Mouse (Mus musculus) kidney, postnatal 10 days (tissue): Measurements from ENCODE around the gene Ttc9c.

Source experiments
- DNase-seq: peaks from one replicate; pipeline ENCODE4 v3.0.0; 2021; ENCODE audit warnings: mixed read lengths

The Ttc9c gene

GRCm38 (mm10) chr19:8829660-8830059, 10.5 kb upstream of the Ttc9c start, which contains the start of gene AC129217.1:
TSS of gene AC129217.1 (plus strand) at chr19:8829773.
- DNase-seq = no peak

GRCm38 (mm10) chr19:8822696-8823095, 3.6 kb upstream of the Ttc9c start:
- DNase-seq = no peak

- DNase-seq = no peak
These were observed 2.0 kb upstream of the Ttc9c start for GRCm38 (mm10) chr19:8821146-8821545.

GRCm38 (mm10) chr19:8820424-8820956, 1.4 kb upstream of the Ttc9c start:
- DNase-seq = no peak

DNA sequence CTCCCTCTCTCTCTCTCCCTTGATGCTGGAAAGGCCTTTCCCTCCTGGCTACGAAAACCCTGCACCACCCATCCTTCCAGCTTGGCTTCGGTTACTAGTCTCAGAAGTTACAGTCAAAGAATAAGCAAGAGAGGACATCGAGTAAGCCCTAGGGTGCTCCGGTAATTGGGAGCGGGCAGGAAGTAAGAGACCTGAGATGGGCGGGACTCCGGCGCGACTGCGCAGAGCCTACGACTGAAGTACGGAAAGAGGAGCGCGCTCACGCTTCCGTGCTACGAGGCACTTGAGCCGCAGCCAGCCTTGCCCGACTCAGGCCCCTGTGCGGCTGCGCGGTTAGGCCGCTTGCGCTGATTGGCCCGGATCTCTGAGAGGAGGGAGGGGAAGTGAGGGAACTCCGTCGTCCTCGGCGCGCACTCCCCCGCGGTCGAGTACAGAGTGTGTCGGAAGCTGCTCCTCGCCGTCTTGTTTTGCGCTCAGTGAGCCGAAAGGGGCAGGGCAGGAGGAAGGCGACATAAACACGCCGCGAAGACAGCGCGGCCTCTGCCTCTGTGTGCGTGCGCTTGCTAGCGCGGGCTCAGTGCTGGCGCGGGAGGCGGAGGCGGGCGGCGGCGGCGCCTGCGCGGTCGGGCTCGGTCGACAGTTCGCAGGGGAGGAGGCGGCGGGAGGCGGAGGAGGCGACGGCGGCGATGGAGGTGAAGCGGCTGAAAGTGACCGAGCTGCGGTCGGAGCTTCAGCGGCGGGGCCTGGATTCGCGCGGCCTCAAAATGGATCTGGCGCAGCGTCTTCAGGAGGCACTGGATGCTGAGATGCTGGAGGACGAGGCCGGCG, 677 bp upstream of the Ttc9c start, which contains the start of gene Hnrnpul2:
Hnrnpul2 (plus strand) TSS at position 415 of the 828 bp plus-strand sequence.
- peak; percentile 99 for DNase-seq

DNA sequence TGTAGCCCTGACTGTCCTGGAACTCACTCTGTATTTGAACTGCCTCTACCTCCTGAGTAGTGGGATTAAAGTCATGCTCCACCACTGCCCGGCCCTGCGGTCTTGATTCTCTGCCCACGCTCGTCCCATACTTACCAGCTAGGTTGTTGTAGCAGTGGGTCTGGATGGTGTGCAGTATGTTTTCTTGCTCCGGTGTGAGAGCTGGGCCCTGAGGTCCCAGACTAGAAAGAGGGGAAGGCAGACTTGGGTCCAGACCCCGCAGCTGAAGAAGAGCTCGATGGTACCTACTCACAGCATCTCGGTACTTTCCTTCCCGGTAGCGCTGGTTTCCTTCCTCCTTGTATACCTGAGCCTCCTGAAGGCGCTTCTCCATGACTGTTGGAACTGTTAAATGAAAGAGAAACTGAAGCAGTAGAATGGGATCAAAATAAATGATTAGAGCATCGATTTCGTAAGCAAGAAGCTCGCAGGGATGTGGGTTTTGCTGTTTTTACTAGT, 783 bp downstream of the Ttc9c start:
- DNase-seq = no peak

- no peak for DNase-seq
These were observed 2.1 kb downstream of the Ttc9c start for GRCm38 (mm10) chr19:8817001-8817400.

GRCm38 (mm10) chr19:8815812-8816211, 3.3 kb downstream of the Ttc9c start:
- DNase-seq = peak; percentile 49

DNA sequence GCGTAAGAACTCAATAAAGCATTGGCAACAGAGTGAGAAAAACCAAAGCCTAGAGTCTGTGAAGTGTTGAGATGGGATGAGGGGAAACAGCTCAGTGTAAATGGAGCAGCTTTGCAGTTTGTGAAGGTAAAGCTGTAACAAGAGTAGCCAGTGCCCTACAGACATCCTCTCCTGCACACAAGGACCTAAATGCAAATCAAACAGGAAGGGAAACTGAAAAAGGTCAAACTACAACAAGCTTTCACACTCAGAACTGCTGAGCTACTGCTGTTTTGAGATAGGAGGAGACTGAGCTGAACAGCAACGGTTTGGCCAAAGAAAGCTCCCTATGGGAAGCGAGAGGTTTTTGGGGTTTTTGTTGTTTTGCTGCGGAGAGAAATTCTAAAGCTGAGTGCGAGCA, 12.3 kb downstream of the Ttc9c start:
- DNase-seq = no peak

DNA sequence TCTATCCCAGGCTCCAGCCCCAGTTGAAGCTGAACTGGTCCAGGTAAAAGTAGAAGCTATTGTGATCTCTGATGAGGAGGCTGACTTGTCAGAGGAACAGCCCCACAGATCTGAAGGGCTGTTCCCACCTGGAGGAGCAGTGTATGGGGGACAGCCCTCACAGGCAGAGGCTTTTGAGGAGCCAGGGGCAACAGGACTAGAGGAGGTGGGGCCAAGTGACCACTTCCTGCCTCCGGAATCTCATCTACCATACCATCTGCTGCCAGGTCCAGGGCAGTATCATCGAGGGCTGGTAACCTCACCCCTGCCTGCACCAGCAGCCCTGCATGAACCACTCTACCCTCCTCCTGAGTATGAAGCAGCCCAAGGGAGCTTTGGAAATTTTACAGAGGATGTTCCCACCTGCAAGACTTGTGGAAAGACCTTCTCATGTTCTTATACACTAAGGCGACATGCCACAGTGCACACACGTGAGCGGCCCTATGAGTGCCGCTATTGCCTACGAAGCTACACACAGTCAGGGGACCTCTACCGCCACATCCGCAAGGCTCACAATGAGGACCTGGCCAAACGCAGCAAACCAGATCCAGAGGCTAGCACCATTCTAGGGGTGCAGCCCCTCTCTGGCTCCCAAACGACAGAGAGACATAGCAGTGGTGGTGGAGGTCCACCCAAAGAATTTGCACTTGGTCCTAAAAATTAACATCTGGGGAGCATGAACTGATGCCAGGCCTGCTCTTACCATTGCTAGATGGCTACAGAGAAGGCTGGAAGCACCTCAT, 15.1 kb downstream of the Ttc9c start:
- DNase-seq = no peak

- DNase-seq = no peak
These were observed 15.8 kb downstream of the Ttc9c start for GRCm38 (mm10) chr19:8803204-8803780.

DNA sequence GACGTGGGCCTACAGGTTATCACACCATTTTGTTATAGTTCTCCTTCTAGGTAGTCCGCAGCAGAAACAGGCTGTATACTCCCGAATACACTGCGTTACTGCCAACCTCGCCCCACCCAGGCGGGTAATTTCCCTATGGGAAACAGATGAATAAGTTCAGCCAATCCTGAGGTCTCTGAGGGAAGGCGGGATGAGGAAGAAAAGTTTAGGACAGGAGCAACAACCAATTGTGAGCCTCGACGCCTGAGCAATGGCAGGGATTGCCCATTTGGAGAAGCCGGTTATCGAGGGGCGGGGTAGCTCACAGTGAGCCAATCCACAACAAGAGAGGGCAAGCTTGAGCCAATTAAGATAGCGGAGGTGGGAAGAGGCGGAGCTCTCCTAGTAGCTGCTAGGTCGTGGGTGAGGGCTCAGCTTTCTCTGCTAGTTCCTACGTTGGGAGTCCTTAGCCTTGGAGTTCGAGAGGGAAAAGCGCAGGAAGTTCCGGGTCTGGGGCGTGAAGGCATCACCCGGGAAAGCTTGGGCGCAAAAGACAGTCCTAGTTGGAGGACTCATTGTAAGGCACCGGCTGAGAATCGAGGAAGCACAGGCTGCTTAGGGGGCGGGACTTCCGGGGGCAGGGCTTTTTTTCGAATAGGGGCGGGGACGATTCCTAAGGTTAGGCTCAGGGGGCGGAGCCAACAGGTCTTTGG, 16.9 kb downstream of the Ttc9c start, which contains the start of gene Zbtb3:
Zbtb3 (plus strand) TSS at position 426 of the 692 bp plus-strand sequence.
- DNase-seq = peak; percentile 95

DNA sequence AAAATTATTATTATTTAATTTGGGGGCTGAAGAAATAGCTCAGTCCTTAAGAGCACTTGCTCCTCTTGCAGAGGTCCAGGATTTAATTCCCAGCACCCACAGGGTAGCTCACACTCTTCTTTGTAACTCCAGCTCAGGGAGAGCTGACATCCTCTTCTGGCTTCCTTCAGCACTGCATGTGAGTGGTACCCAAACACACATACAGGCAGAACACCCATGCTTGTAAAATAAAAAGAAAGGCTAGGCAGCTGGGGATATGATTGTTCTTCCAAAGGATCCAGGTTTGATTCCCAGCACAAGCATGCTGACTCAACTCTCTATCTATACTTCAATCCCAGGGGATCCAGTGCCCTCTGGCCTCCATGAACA, 20.2 kb downstream of the Ttc9c start:
- DNase-seq = no peak

DNA sequence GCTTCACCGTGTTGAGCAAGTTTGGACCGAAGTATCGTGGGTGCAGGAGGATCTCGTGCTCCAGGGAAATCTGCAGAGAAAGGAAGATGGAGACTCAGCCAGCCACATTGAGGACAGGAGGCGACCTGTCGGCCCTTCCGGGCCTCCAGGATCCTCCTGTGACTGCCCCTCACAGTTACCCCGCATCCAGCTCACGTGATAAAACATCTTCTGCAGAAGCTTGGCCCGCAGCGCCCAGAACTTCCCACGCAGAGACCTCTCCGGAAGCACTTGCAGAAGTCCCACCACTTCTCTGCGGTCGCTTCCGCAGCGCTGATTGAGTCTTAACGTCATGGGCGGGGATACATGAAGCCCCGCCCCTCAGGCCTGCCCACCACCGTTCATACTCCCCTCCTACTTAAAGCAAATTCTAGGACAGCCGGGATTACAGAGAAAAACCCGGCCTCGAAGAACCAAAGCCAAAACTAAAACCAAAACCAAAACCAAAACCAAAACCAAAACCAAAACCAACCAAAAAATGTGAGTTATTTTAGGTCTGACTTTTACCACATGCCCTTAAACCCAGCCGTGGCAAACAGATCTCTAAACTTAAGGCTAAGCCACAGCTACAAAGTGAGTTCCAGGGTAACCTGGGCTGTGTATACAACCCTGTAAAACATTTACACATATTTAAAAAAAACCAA, 20.7 kb downstream of the Ttc9c start, which contains the start of gene Polr2g:
Polr2g (minus strand) TSS at position 314 of the 683 bp plus-strand sequence.
- peak; percentile 95 for DNase-seq

DNA sequence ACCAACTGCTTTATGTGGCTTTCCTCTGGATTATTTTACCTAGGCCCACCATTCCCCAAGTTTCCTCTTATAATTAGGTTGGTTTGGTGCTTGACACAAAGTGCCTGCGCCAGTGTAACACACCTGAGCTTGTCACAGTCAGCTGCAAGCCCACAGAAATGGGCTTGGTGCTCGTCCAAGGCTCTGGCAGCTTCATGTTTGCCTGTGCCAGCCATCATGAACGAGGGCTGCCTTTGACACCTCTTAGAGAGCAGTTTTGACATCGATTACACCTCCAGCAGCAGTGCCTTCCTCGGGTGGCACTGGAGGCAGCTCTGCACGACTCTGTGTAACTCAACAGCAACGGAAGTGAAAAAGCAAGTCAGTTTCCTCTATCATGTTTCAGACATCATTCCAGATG, 29.0 kb downstream of the Ttc9c start:
- DNase-seq = no peak

- DNase-seq = no peak
These were observed 30.0 kb downstream of the Ttc9c start for GRCm38 (mm10) chr19:8789171-8789570.

GRCm38 (mm10) chr19:8788521-8788920, 30.6 kb downstream of the Ttc9c start:
- DNase-seq = no peak

- peak; percentile 95 for DNase-seq
These were observed 32.9 kb downstream of the Ttc9c start, which contains the start of gene Taf6l for GRCm38 (mm10) chr19:8786008-8786781. TSS of gene Taf6l (minus strand) at chr19:8786417.

GRCm38 (mm10) chr19:8774951-8775421, 44.1 kb downstream of the Ttc9c start:
- DNase-seq = peak; percentile 59

DNA sequence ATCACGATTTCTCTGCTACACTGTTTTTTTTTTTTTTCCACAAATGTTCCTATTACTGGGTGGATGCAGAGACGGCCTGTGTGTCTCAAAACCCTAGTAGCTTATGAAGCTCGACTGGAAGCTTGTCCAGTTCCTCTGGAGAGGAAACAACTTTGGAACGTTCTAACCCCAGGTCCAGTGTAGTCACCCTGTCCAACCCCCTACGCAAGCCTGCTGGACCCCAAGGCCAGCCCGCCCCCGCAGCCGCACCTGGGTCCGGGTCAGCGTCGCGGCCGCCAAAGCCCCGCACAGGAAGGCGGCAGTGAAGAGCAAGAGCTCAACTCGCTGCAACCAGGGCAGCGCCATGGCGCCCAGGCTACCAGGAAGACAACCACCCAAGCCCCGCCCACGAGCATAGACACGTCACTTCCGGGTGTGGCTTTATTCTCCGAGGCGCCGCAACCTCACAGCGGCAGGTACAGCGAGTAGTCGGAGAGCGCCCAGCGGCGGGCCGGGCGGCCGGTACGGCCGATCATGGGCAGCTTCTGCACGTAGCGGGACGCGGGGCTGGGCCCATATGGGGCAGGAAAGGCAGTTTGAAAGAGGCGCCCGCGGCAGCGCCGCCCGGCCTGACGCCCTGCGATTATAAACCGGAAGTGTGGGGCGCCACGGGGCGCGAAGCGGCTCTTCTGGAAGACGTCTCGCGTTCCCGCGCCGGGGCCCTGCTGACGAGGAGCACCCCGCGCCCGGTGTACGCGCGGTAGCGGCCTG, 44.9 kb downstream of the Ttc9c start, which contains the start of gene Tmem179b:
Tmem179b (minus strand) TSS at position 382 of the 750 bp plus-strand sequence.
- peak; percentile 98 for DNase-seq
